Mouse (Mus musculus): ENCODE results near the gene Csgalnact2. TPM values are rescaled to one million over a fixed set of nuclear protein-coding genes. Genes with fewer than 3 reads are reported as not detected.
A peak's percentile ranks its signal among the peaks of the same experiment; 100 is the strongest.

The Csgalnact2 gene
- total and polyA plus RNA-seq, 2 experiments: 1.2 to 8.7 TPM

GRCm38 (mm10) chr6:118065837-118066198 lies 73.1 kb downstream of the Csgalnact2 start:
- H3K9ac ChIP-seq (ENCODE audit: low read depth, low read length): no peak overlapping the region
- peaks cover 3% of the 10 kb centered on the region; the same call in 1 of the 2 replicates for H3K4me1 ChIP-seq (ENCODE audit: control insufficient read depth, insufficient read depth, low read length)
- no peaks in the 10 kb centered on the region for H3K36me3 ChIP-seq (ENCODE audit: control insufficient read depth, insufficient read depth, low read length)
- H3K79me2 ChIP-seq (ENCODE audit: control insufficient read depth, insufficient read depth, low read length): no peaks in the 10 kb centered on the region
- H3K27me3 ChIP-seq (ENCODE audit: control insufficient read depth, insufficient read depth, low read length): peaks cover 8% of the 10 kb centered on the region; the same call in 1 of the 2 replicates
- peak overlapping the region; percentile 43; the same call in 1 of the 2 replicates for H3K4me3 ChIP-seq (ENCODE audit: insufficient read depth, low read depth, low read length)
- TF ChIP-seq POLR2A (IDR thresholded peaks at IDR 0.05; ENCODE audit: extremely low read depth, insufficient read depth, low read length): no peak
- TF ChIP-seq CTCF (IDR thresholded peaks at IDR 0.05; ENCODE audit: low read depth, low read length): no peak
- H3K27ac ChIP-seq (replicated peaks; ENCODE audit: insufficient read depth, low read depth, low read length): no peak overlapping the region
- 1% methylated on average over 12 of the region's 12 CpGs for WGBS
- DNase-seq (ENCODE audit: extremely low read depth, low read depth, low spot score): no peak

GRCm38 (mm10) chr6:118064968-118065530 lies 73.9 kb downstream of the Csgalnact2 start:
- Histone ChIP-seq H3K27ac (replicated peaks; ENCODE audit: insufficient read depth, low read depth, low read length) (no peak overlapping the region), H3K4me3 (ENCODE audit: insufficient read depth, low read depth, low read length) (no peak overlapping the region), H3K79me2 (ENCODE audit: control insufficient read depth, insufficient read depth, low read length) (no peaks in the 10 kb centered on the region), H3K27me3 (ENCODE audit: control insufficient read depth, insufficient read depth, low read length) (peaks cover 8% of the 10 kb centered on the region; the same call in 1 of the 2 replicates), H3K36me3 (ENCODE audit: control insufficient read depth, insufficient read depth, low read length) (no peaks in the 10 kb centered on the region), H3K4me1 (ENCODE audit: control insufficient read depth, insufficient read depth, low read length) (peaks cover 3% of the 10 kb centered on the region; the same call in 1 of the 2 replicates), H3K9ac (ENCODE audit: low read depth, low read length) (no peak overlapping the region)
- 20% methylated on average over 7 of the region's 7 CpGs for WGBS
- no peak for TF ChIP-seq POLR2A (IDR thresholded peaks at IDR 0.05; ENCODE audit: extremely low read depth, insufficient read depth, low read length)
- peak; percentile 32; the same call in 1 of the 2 replicates for TF ChIP-seq CTCF (IDR thresholded peaks at IDR 0.05; ENCODE audit: low read depth, low read length)
- DNase-seq (ENCODE audit: extremely low read depth, low read depth, low spot score): no peak

GRCm38 (mm10) chr6:118063266-118063665 lies 75.7 kb downstream of the Csgalnact2 start:
- Histone ChIP-seq H3K36me3 (ENCODE audit: control insufficient read depth, insufficient read depth, low read length) (no peaks in the 10 kb centered on the region), H3K9ac (ENCODE audit: low read depth, low read length) (no peak overlapping the region), H3K79me2 (ENCODE audit: control insufficient read depth, insufficient read depth, low read length) (no peaks in the 10 kb centered on the region), H3K4me3 (ENCODE audit: insufficient read depth, low read depth, low read length) (no peak overlapping the region), H3K4me1 (ENCODE audit: control insufficient read depth, insufficient read depth, low read length) (peaks cover 3% of the 10 kb centered on the region; the same call in 1 of the 2 replicates), H3K27ac (replicated peaks; ENCODE audit: insufficient read depth, low read depth, low read length) (no peak overlapping the region), H3K27me3 (ENCODE audit: control insufficient read depth, insufficient read depth, low read length) (peaks cover 8% of the 10 kb centered on the region; the same call in 1 of the 2 replicates)
- TF ChIP-seq CTCF (IDR thresholded peaks at IDR 0.05; ENCODE audit: low read depth, low read length) (no peak), POLR2A (IDR thresholded peaks at IDR 0.05; ENCODE audit: extremely low read depth, insufficient read depth, low read length) (no peak)
- WGBS: 68% methylated on average over 5 of the region's 5 CpGs
- no peak for DNase-seq (ENCODE audit: extremely low read depth, low read depth, low spot score)

GRCm38 (mm10) chr6:118061266-118061665 lies 77.7 kb downstream of the Csgalnact2 start:
- no peaks in the 10 kb centered on the region for H3K36me3 ChIP-seq (ENCODE audit: control insufficient read depth, insufficient read depth, low read length)

More at GRCm38 (mm10) chr6:118061266-118061665, 77.7 kb downstream of the Csgalnact2 start:
- Histone ChIP-seq H3K4me1 (ENCODE audit: control insufficient read depth, insufficient read depth, low read length) (no peaks in the 10 kb centered on the region; the same call in 1 of the 2 replicates), H3K4me3 (ENCODE audit: insufficient read depth, low read depth, low read length) (no peak overlapping the region), H3K27me3 (ENCODE audit: control insufficient read depth, insufficient read depth, low read length) (0 out of 2 replicates have a peak, but pooled peaks cover 2% of the 10 kb centered on the region), H3K9ac (ENCODE audit: low read depth, low read length) (no peak overlapping the region), H3K79me2 (ENCODE audit: control insufficient read depth, insufficient read depth, low read length) (no peaks in the 10 kb centered on the region), H3K27ac (replicated peaks; ENCODE audit: insufficient read depth, low read depth, low read length) (no peak overlapping the region)
- DNase-seq (ENCODE audit: extremely low read depth, low read depth, low spot score): no peak
- WGBS: 90% methylated on average over 4 of the region's 4 CpGs
- no peak for TF ChIP-seq POLR2A (IDR thresholded peaks at IDR 0.05; ENCODE audit: extremely low read depth, insufficient read depth, low read length)
- no peak for TF ChIP-seq CTCF (IDR thresholded peaks at IDR 0.05; ENCODE audit: low read depth, low read length)

Other genes starting within 250 kb of the Csgalnact2 start
- gene Hnrnpf, start 238.8 kb downstream of the Csgalnact2 start, total RNA-seq (2014; rRNA removed): 188 and 197 TPM in 2 replicates
- 88.2 and 89.3 TPM in 2 replicates for gene Hnrnpf, start 238.8 kb downstream of the Csgalnact2 start, polyA plus RNA-seq (2012; rRNA removed)
- not detected in 2 replicates for gene Fxyd4, start 201.4 kb downstream of the Csgalnact2 start, total RNA-seq (2014; rRNA removed)
- 0.18 TPM in 1 of 2 replicates, not detected in the other for gene Fxyd4, start 201.4 kb downstream of the Csgalnact2 start, polyA plus RNA-seq (2012; rRNA removed)
- 0.07 TPM in 1 of 2 replicates, not detected in the other for gene Rasgef1a, start 127.7 kb downstream of the Csgalnact2 start, total RNA-seq (2014; rRNA removed)
- gene Rasgef1a, start 127.7 kb downstream of the Csgalnact2 start, polyA plus RNA-seq (2012; rRNA removed): 0.06 TPM in 1 of 2 replicates, not detected in the other
- gene Ret, start 58.6 kb upstream of the Csgalnact2 start, total RNA-seq (2014; rRNA removed): not detected in 2 replicates
- gene Ret, start 58.6 kb upstream of the Csgalnact2 start, polyA plus RNA-seq (2012; rRNA removed): 0.02 TPM in 1 of 2 replicates, not detected in the other